Mouse (Mus musculus) WW6 (cell line): ENCODE measurements at regions not wholly inside any gene's neighbourhood (a gene's known extent, or its start where the extent isn't known, plus 50 kb on each side); places are given as distances from the start of the nearest gene placed in this dataset.
A peak's percentile ranks its signal among the peaks of the same experiment; 100 is the strongest.

Experiments
- DNase-seq: peaks from one replicate; pipeline ENCODE4 v3.0.0-alpha.2; 2013; ENCODE audit warnings: low read depth, low spot score

- DNase-seq, result no peak
These were observed 237.6 kb upstream of the Pabpc6 start for GRCm38 (mm10) chr17:9907077-9907476.

DNA sequence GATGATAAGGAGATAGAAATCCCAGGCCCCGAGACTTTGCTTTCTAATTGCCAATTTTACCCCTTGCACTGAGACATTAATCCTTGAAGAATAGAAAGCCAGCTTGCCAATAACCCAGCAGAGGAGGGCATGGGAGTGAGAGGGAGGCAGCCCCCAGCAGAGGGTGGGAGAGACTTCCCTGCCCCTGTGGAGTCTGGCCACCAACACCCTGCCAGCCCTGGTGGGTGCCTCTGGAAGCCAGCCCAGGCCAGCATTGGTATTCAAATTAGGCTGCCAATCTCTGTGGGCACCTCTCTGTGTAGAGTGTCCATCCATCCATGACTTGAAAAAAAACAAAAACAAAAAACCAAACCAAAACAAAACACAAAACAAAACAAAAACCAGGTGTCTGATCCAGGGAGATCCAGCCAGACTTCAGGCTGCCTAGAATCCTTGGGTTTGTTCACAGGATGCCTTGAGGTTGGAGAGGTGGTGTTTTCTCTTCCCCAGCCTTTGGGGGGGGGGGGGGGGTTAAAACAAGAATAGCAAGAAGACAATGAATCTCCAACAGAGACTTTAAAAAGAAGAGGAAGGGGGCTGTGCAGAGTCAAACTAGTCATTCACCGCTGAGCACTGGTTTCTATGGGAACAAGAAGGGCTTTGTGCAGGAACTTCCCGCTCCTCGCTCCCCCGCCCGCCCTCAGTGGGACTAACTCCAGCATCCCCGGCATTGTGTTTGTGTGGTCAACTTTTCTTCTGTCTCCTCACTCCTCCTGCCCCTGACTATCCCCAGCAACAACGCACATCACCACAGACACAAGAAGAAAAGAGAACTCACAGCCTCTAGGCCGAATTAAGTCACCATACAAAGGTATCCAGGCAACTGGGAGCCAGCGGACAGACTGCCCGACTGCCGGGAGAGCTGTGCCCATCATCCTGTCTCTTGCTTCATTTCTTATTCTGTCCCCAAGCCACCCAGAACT lies 236.3 kb upstream of the Pabpc6 start:
- peak; percentile 45 for DNase-seq

GRCm38 (mm10) chr17:9904525-9904991 lies 235.0 kb upstream of the Pabpc6 start:
- no peak for DNase-seq

GRCm38 (mm10) chr17:9903313-9903712 lies 233.8 kb upstream of the Pabpc6 start:
- DNase-seq, result no peak

DNA sequence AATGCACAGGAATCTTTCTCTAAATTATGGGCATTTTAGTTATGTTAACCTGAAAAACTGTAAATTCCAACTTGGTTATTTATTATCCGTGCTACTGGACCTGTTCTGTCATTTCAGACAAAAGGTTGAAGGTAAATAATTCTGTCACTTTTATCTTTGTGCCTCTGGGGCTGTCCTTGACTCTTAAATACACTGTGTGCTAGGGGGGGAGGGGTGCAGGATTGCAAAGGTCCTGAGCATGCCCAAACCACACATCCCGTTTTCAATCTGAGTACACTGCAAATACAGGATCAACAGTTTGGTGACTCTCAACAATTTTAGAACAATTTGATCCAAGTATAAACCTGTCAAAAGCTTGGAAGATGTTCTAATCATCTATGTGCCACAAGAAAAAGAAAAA lies 227.4 kb upstream of the Pabpc6 start:
- no peak for DNase-seq

- no peak for DNase-seq
These were observed 226.2 kb upstream of the Pabpc6 start for GRCm38 (mm10) chr17:9895686-9896082.

GRCm38 (mm10) chr17:9894828-9895685 lies 225.5 kb upstream of the Pabpc6 start:
- DNase-seq, result no peak

- DNase-seq, result no peak
These were observed 224.4 kb upstream of the Pabpc6 start for GRCm38 (mm10) chr17:9893966-9894365.

DNA sequence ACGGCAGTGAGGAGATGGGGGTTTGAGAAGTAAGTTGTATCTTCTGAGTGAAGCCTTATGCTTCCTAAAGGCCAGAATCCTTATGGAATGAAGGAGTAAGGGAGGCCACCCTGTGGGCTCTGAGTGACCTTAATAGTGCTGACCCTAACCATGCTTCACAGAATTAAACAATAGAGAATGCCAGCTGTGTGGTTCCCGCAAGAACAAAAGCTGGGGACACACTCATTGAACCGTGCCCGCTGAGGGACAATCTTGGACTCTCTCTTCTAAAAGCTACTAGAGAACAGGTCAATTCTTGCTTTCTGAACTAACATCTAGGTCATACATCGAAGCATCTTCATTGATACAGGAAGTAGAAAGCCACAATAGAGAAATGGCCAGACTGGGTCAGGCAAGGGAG lies 223.3 kb upstream of the Pabpc6 start:
- DNase-seq, result no peak

DNA sequence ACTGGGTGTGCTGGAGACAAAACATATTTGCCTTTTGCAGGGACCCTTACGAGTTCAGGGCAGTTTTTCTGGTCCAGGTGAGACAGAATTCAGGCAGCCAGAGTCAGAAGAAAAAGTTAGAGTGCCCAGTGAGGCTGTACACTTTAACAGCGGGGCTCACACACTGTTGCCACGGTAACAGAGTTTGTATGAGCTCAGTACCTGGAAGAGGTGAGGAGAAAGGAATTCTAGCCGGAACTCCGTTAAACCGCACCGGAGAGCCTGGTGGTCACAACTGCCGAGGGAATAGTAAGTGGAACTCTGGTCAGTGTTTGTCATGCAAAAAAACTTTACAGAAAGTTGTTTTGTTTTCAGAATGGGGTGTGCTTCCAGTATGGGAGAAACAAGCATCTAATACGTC lies 222.6 kb upstream of the Pabpc6 start:
- DNase-seq, result no peak

DNA sequence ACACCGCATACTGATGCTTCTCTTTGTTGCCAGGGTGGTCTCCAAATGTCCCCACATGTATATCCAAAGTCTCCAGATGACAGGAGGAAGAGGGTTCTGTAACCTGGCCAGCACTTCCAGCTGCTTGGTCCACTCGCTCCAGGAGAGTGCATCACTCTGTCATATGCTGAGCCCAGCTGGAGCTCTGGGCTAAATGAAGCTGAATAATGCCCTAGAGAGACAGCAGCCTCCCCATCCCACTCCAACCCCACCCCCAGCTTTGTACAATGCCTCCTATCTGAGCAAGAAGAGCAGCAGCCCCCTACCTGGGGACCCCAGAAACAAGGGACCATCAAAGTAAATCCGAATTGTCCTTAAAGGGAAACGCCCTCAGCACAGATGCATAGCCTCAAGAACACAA lies 219.0 kb upstream of the Pabpc6 start:
- DNase-seq, result no peak

DNA sequence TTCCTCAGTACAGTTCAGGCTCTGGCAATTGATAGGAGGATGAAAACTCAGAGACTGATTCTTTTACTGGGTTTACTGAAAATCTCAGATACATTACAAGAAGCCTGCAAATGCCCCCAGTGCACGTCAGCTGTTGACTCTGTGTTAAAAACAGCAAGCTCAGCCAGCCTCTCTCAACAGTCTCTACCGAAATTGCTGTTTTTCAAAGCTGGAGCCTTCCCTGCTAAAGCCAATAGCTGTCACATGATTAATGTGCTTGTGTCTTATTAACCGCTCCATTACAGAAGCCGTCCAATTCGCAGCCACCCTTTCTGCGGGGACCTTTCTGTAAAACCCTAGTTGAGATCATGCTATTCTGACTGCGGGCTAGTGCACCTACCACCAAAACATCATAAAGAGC lies 215.6 kb upstream of the Pabpc6 start:
- DNase-seq, result no peak

DNA sequence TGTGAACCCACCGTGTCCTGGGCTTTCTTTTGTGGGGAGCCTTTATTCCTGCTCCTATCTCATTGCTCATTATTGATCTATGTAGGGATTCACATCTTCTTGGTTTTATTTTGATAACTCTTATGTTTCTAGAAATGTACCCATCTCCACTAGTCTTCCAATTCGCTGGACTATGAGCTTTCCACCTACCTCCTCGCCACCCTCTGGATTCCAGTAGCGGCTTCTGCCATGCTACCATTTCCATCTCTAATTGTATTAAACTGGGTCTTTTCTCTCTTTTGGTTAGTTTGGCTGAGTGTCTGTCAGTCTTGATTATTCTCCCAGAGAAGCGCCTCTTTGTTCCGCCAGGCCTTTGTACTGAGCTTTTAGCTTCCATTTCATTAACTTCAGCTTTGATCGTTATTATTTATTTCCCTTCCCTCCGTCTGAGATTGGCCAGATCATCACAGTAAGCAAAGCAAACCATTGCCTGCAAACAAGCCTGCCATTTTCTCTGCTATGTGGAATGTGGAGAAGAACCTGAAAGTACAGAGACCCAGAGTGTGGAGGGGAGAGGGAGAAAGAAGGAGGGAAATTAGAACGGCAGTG lies 213.2 kb upstream of the Pabpc6 start:
- no peak for DNase-seq

GRCm38 (mm10) chr17:9879556-9880206 lies 210.2 kb upstream of the Pabpc6 start:
- DNase-seq, result no peak

- no peak for DNase-seq
These were observed 204.2 kb upstream of the Pabpc6 start for GRCm38 (mm10) chr17:9873695-9874094.

- DNase-seq, result no peak
These were observed 200.7 kb upstream of the Pabpc6 start for GRCm38 (mm10) chr17:9870237-9870636.

- no peak for DNase-seq
These were observed 199.3 kb upstream of the Pabpc6 start for GRCm38 (mm10) chr17:9868747-9869281.

- DNase-seq, result no peak
These were observed 194.7 kb upstream of the Pabpc6 start for GRCm38 (mm10) chr17:9864254-9864653.

DNA sequence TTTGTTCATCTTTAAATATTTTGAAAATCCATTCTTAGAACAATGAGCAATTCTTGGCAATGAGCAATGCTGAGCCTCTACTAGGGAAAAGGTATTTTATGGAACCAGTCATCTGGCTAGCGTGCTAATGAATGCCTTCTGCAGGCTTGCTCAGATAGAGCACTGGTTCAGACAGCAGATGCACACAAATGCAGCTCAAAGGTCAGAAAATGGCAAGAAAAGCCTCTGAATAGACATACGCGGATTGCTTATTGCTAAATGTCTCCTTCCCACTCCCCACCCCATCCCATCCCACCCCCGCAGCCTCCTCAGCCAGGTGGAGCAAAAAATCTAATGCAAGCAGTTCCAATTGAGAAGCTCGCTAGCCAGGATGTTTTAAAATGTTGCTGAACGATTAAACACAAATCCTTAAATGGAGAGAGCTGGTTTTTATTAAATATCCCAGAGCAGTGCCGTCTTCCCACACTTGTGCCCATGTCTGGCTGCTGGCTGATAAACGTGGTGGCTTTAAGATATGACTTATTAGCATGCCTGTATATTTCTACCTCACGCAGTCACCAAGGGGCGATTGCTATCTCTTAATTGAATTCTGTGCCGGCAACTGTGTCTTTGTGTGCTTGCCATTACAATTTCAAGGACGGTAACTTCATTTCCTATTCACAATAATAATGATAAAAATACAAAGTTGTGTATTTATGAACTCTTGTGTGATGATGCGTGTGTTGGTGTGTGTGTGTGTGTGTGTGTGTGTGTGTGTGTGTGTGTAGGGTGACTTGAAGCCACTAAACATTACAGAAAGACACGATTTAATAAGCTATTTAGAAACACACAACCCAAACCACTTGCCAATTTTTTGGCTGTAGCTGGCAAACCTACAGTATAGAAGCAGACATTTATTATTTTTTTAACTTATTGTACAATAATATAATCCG lies 192.7 kb upstream of the Pabpc6 start:
- DNase-seq, result no peak

DNA sequence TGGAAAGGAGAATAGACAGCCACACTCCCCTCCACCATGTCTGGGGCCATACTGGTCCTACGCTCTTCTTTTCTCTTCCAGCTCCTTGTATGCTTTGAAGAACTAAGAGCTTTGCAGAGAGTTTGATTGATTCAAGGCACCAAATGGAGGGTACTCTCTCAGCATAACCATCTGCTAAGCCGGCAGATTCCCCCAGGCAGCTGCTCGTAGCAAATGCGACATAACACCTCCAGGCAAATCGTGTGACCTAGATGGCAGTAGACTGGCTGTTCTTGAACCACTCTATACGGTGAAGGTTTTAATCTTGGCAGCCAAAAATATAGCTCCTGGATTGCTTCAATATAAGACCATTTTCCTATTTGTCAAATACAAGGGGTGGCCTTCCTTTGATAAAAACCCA lies 191.8 kb upstream of the Pabpc6 start:
- no peak for DNase-seq
